Mouse (Mus musculus): Measurements from ENCODE around the gene Aoah. TPM values are rescaled to one million over a fixed set of nuclear protein-coding genes. Genes with fewer than 3 reads are reported as not detected.

Gene Aoah
- total RNA-seq, 1 experiment from 2014 or later = 0.82 TPM

GRCm38 (mm10) chr13:21074847-21075246 is 280.9 kb downstream of the Aoah start, which contains the start of gene Olfr1370:
Olfr1370 (minus strand) TSS chr13:21074947.
- no peak for DNase-seq

- no peak for DNase-seq
Measured at GRCm38 (mm10) chr13:21082686-21083085, 288.8 kb downstream of the Aoah start.
